Mouse (Mus musculus): Measurements from ENCODE around the gene Tfb2m. TPM values are rescaled to one million over a fixed set of nuclear protein-coding genes. Genes with fewer than 3 reads are reported as not detected.

Tfb2m gene
- polyA plus RNA-seq, 1 experiment from 2014 or later = 32.7 TPM

GRCm38 (mm10) chr1:179553949-179554347 lies 7.9 kb upstream of the Tfb2m start:
- H3K27ac ChIP-seq = no peak overlapping the region; the same call in 1 of the 2 replicates
- no peak overlapping the region for H3K4me3 ChIP-seq
- no peak overlapping the region for H3K4me2 ChIP-seq
- no peaks in the 10 kb centered on the region for H3K9me3 ChIP-seq
- no peaks in the 10 kb centered on the region; the same call in 1 of the 2 replicates for H3K36me3 ChIP-seq
- 59% methylated on average over 4 of the region's 4 CpGs for WGBS
- H3K9ac ChIP-seq = no peak overlapping the region
- no peaks in the 10 kb centered on the region for H3K27me3 ChIP-seq
- ATAC-seq (ENCODE audit: insufficient number of reproducible peaks, insufficient read depth, low FRiP score, low TSS enrichment, low read depth) = no peak
- peaks cover 22% of the 10 kb centered on the region for H3K4me1 ChIP-seq

- Histone ChIP-seq H3K9ac (no peak overlapping the region), H3K36me3 (no peaks in the 10 kb centered on the region; the same call in 1 of the 2 replicates), H3K27me3 (no peaks in the 10 kb centered on the region), H3K27ac (no peak overlapping the region; the same call in 1 of the 2 replicates), H3K4me1 (peaks cover 22% of the 10 kb centered on the region), H3K9me3 (no peaks in the 10 kb centered on the region), H3K4me3 (no peak overlapping the region), H3K4me2 (no peak overlapping the region)
- ATAC-seq (ENCODE audit: insufficient number of reproducible peaks, insufficient read depth, low FRiP score, low TSS enrichment, low read depth) = no peak
- 69% methylated on average over 5 of the region's 5 CpGs for WGBS
Measured at GRCm38 (mm10) chr1:179553197-179553948, 7.3 kb upstream of the Tfb2m start.

- no peak for ATAC-seq (ENCODE audit: insufficient number of reproducible peaks, insufficient read depth, low FRiP score, low TSS enrichment, low read depth)
- Histone ChIP-seq H3K27me3 (no peaks in the 10 kb centered on the region), H3K9ac (no peak overlapping the region), H3K4me2 (no peak overlapping the region), H3K36me3 (no peaks in the 10 kb centered on the region; the same call in 1 of the 2 replicates), H3K27ac (no peak overlapping the region), H3K9me3 (no peaks in the 10 kb centered on the region), H3K4me3 (no peak overlapping the region), H3K4me1 (peaks cover 27% of the 10 kb centered on the region)
- WGBS = 51% methylated on average over 7 of the region's 7 CpGs
Measured at GRCm38 (mm10) chr1:179552751-179553150, 6.7 kb upstream of the Tfb2m start.

DNA sequence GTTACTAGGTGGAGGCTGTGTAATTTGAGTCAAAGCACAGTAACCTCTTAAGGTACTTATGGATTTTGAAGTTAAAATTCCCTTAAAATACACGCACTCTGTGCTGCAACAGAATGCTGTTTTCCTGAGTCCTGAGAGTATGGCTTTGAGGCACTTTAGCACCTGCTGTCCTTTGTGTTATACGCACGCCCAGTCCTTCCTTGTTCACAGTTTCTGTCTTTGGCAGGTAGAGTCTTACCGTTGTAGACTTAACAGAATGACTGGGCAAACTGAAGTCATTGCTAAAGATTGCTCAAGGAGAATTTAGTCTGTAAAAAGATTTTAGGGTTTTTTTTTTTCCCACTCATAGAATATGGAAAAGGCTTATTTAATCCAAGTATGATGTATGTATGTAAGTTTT lies 5.9 kb upstream of the Tfb2m start:
- no peak overlapping the region for H3K9ac ChIP-seq
- H3K4me3 ChIP-seq = no peak overlapping the region
- H3K27ac ChIP-seq = no peak overlapping the region
- 78% methylated on average over 4 of the region's 4 CpGs for WGBS
- H3K9me3 ChIP-seq = no peaks in the 10 kb centered on the region
- ATAC-seq (ENCODE audit: insufficient number of reproducible peaks, insufficient read depth, low FRiP score, low TSS enrichment, low read depth) = no peak
- no peaks in the 10 kb centered on the region for H3K27me3 ChIP-seq
- no peak overlapping the region for H3K4me2 ChIP-seq
- H3K4me1 ChIP-seq = peaks cover 30% of the 10 kb centered on the region
- no peaks in the 10 kb centered on the region for H3K36me3 ChIP-seq

DNA sequence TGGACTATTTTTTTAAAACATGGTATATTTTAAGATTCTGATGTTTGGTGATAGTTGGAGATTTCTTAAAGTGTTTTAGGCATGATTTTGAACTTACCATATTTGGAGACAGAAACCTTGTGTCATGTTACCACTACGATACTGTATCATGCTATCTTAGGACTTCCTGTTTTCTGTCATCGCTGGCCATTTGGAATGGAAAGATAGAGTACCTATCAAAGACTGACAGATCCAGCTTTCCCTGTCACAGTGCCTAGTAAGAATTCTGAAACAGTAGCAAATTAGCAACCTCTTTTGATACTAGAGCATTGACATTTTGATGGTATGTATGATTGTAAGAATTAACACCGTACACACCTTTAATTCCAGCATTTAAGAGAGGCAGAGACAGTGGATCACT lies 5.3 kb upstream of the Tfb2m start:
- Histone ChIP-seq H3K27me3 (no peaks in the 10 kb centered on the region), H3K9me3 (no peaks in the 10 kb centered on the region), H3K9ac (no peak overlapping the region), H3K27ac (no peak overlapping the region), H3K4me3 (no peak overlapping the region), H3K4me2 (no peak overlapping the region), H3K36me3 (no peaks in the 10 kb centered on the region), H3K4me1 (peaks cover 26% of the 10 kb centered on the region)
- 89% methylated on average over 3 of the region's 3 CpGs for WGBS
- no peak for ATAC-seq (ENCODE audit: insufficient number of reproducible peaks, insufficient read depth, low FRiP score, low TSS enrichment, low read depth)

DNA sequence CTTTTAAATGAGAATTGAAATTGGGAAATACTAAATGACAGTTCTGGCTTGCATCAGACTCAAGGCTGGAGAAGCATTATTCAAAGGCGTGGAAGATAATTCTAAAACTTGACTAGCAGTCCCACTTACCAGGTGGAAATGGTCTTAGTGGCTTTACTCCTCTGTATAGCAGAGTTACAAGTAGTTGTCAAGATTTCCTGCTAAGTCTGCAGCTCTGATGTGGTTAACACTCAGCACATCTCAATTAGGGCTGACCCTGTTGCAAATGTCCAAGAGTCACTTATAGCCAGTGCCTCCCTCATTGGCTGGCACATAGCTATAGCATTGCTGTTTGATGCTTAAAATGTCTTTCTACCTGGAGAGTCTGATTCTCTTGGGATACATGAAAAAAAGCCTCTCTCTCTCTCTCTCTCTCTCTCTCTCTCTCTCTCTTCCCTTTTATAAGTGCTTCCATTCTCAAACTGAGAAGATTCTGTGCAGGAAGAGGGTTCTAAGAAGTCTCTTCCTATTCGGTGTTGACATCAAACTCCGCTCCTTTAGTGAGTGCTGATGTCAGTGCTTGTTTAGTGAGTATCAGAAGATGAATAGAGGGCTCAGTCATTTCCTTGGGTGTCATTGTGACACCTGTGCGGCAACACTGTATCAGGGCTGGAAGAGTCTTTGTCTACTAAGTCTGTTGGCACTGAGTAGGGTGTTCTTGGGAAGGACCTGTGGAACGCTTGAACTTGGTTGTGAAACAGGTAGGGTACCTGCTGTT lies 3.1 kb upstream of the Tfb2m start:
- Histone ChIP-seq H3K27me3 (no peaks in the 10 kb centered on the region), H3K4me3 (no peak overlapping the region), H3K4me1 (peaks cover 37% of the 10 kb centered on the region), H3K36me3 (no peaks in the 10 kb centered on the region), H3K9ac (no peak overlapping the region), H3K27ac (no peak overlapping the region), H3K4me2 (no peak overlapping the region), H3K9me3 (no peaks in the 10 kb centered on the region)
- ATAC-seq (ENCODE audit: insufficient number of reproducible peaks, insufficient read depth, low FRiP score, low TSS enrichment, low read depth) = no peak
- WGBS = 87% methylated on average over 5 of the region's 5 CpGs

- Histone ChIP-seq H3K9ac (0 out of 2 replicates have a peak overlapping the region, but pooled peaks have one; percentile 52), H3K36me3 (no peaks in the 10 kb centered on the region), H3K4me2 (peak overlapping the region; percentile 84), H3K27me3 (no peaks in the 10 kb centered on the region), H3K4me1 (peaks cover 30% of the 10 kb centered on the region), H3K4me3 (peak overlapping the region; percentile 2; the same call in 1 of the 2 replicates), H3K9me3 (no peaks in the 10 kb centered on the region), H3K27ac (no peak overlapping the region)
- 59% methylated on average over 11 of the region's 11 CpGs for WGBS
- ATAC-seq (ENCODE audit: insufficient number of reproducible peaks, insufficient read depth, low FRiP score, low TSS enrichment, low read depth) = no peak
Measured at GRCm38 (mm10) chr1:179548220-179548619, 2.2 kb upstream of the Tfb2m start.

DNA sequence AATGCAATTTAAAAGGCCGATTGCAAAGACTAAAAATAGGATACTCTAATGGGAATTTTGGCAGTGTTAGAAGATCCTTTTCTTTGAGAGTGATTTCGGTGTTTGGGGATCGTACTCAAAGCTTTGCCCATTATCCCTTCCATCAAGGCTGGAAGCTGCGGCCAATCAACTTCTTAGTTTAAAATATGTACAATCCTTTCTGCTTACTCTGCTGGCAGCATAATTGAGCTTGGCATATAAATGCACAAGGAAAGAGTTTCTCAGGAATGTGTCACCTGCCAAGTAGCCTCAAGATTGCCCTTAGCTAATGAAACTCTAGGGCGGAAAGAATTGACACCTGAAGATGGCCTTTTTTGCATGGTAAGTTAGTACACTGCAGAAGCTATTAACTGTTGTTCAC lies 1.1 kb upstream of the Tfb2m start:
- peak overlapping the region; percentile 68 for H3K4me3 ChIP-seq
- H3K27me3 ChIP-seq = no peaks in the 10 kb centered on the region
- H3K9me3 ChIP-seq = no peaks in the 10 kb centered on the region
- H3K9ac ChIP-seq = peak overlapping the region; percentile 59
- H3K36me3 ChIP-seq = no peaks in the 10 kb centered on the region
- H3K4me1 ChIP-seq = peaks cover 30% of the 10 kb centered on the region
- peak overlapping the region; percentile 84 for H3K4me2 ChIP-seq
- H3K27ac ChIP-seq = 0 out of 2 replicates have a peak overlapping the region, but pooled peaks have one; percentile 92
- ATAC-seq (ENCODE audit: insufficient number of reproducible peaks, insufficient read depth, low FRiP score, low TSS enrichment, low read depth) = no peak
- WGBS = 5% methylated on average over 5 of the region's 5 CpGs

DNA sequence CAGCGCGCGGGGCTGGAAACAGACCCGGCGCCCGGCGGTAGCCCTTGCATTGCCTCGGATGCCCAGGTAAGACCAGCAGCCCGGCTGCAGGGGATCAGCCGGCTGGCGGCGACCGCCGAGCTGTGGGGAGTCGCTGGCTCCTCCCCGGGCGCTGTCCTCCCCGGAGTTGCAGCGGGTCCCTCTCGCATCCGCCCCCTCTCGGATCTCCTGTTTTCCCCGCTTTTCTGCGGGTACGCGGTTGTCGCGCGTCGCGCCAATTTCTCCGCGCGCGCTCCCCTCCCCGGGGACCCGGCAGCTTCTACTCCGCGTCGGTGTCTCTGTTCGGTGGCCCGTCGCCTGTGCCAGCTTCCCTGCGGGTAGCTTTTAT lies 467 bp upstream of the Tfb2m start:
- Histone ChIP-seq H3K27me3 (no peaks in the 10 kb centered on the region), H3K36me3 (peaks cover under 1% of the 10 kb centered on the region; the same call in 1 of the 2 replicates), H3K9ac (peak overlapping the region; percentile 83), H3K27ac (peak overlapping the region; percentile 92), H3K4me3 (peak overlapping the region; percentile 68), H3K4me1 (peaks cover 30% of the 10 kb centered on the region), H3K4me2 (peak overlapping the region; percentile 84), H3K9me3 (no peaks in the 10 kb centered on the region)
- WGBS = under 1% methylated on average over 44 of the region's 44 CpGs
- ATAC-seq (ENCODE audit: insufficient number of reproducible peaks, insufficient read depth, low FRiP score, low TSS enrichment, low read depth) = peak; percentile 86

DNA sequence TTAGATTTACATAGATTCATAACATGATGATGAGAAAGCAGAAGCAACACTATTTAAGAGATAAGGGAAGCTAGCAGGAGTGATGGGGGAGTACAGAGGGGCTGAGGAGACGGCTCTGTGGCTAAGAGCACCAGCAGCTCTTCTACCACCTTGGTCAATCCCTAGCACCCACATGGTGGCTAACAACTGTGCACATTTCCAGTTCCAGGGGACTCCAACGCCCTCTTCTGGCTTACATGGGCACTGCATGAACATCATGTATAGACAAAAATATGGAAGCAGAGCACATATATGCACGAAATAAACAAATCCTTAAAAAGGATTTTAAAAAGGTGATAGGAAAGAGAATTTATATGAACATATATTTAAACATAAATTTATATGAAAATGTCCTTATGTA lies 4.6 kb downstream of the Tfb2m start:
- H3K4me3 ChIP-seq = no peak overlapping the region
- no peak overlapping the region for H3K9ac ChIP-seq
- no peak overlapping the region for H3K4me2 ChIP-seq
- peaks cover 27% of the 10 kb centered on the region; the same call in 1 of the 2 replicates for H3K36me3 ChIP-seq
- ATAC-seq (ENCODE audit: insufficient number of reproducible peaks, insufficient read depth, low FRiP score, low TSS enrichment, low read depth) = no peak
- peaks cover 20% of the 10 kb centered on the region for H3K4me1 ChIP-seq
- H3K27ac ChIP-seq = no peak overlapping the region
- H3K27me3 ChIP-seq = no peaks in the 10 kb centered on the region
- no peaks in the 10 kb centered on the region for H3K9me3 ChIP-seq
- 56% methylated on average over 3 of the region's 3 CpGs for WGBS

GRCm38 (mm10) chr1:179539887-179540286 lies 6.2 kb downstream of the Tfb2m start:
- H3K4me1 ChIP-seq = peaks cover 16% of the 10 kb centered on the region
- 89% methylated on average over 3 of the region's 3 CpGs for WGBS
- H3K9me3 ChIP-seq = no peaks in the 10 kb centered on the region
- H3K36me3 ChIP-seq = peaks cover 31% of the 10 kb centered on the region; the same call in 1 of the 2 replicates
- H3K9ac ChIP-seq = no peak overlapping the region
- H3K27me3 ChIP-seq = no peaks in the 10 kb centered on the region
- no peak for ATAC-seq (ENCODE audit: insufficient number of reproducible peaks, insufficient read depth, low FRiP score, low TSS enrichment, low read depth)
- H3K4me2 ChIP-seq = no peak overlapping the region
- H3K27ac ChIP-seq = no peak overlapping the region
- no peak overlapping the region for H3K4me3 ChIP-seq

GRCm38 (mm10) chr1:179539054-179539453 lies 7.0 kb downstream of the Tfb2m start:
- Histone ChIP-seq H3K36me3 (peaks cover 38% of the 10 kb centered on the region), H3K4me3 (no peak overlapping the region), H3K9ac (no peak overlapping the region), H3K27ac (no peak overlapping the region), H3K27me3 (no peaks in the 10 kb centered on the region), H3K4me1 (peaks cover 8% of the 10 kb centered on the region; the same call in 1 of the 2 replicates), H3K9me3 (no peaks in the 10 kb centered on the region), H3K4me2 (no peak overlapping the region)
- no peak for ATAC-seq (ENCODE audit: insufficient number of reproducible peaks, insufficient read depth, low FRiP score, low TSS enrichment, low read depth)
- 94% methylated on average over 3 of the region's 3 CpGs for WGBS

All from embryonic facial prominence, embryonic 13.5 days (tissue).